Mouse (Mus musculus): ENCODE results near the gene Ift140.
A peak's percentile ranks its signal among the peaks of the same experiment; 100 is the strongest.

The Ift140 gene

GRCm38 (mm10) chr17:25077771-25078372 is 62.0 kb downstream of the Ift140 start:
- peak; percentile 90 for DNase-seq

GRCm38 (mm10) chr17:25080210-25080609 is 64.3 kb downstream of the Ift140 start:
- DNase-seq, result no peak

GRCm38 (mm10) chr17:25080960-25081381 is 65.1 kb downstream of the Ift140 start:
- DNase-seq, result peak; percentile 81

- DNase-seq, result peak; percentile 70
These were observed 66.4 kb downstream of the Ift140 start for GRCm38 (mm10) chr17:25082081-25082847.

GRCm38 (mm10) chr17:25082887-25083286 is 67.0 kb downstream of the Ift140 start:
- no peak for DNase-seq

- DNase-seq, result peak; percentile 74
These were observed 67.6 kb downstream of the Ift140 start, which contains the start of gene Tmem204 for GRCm38 (mm10) chr17:25083444-25083931. Gene Tmem204 (minus strand): TSS chr17:25083591.

- no peak for DNase-seq
These were observed 69.0 kb downstream of the Ift140 start for GRCm38 (mm10) chr17:25084835-25085385.

GRCm38 (mm10) chr17:25086724-25087123 is 70.8 kb downstream of the Ift140 start:
- no peak for DNase-seq

GRCm38 (mm10) chr17:25089158-25089557 is 73.3 kb downstream of the Ift140 start:
- no peak for DNase-seq

GRCm38 (mm10) chr17:25090450-25090849 is 74.6 kb downstream of the Ift140 start:
- DNase-seq, result no peak

GRCm38 (mm10) chr17:25096221-25096620 is 80.3 kb downstream of the Ift140 start:
- no peak for DNase-seq

GRCm38 (mm10) chr17:25100052-25100451 is 84.2 kb downstream of the Ift140 start:
- no peak for DNase-seq

- no peak for DNase-seq
These were observed 85.5 kb downstream of the Ift140 start for GRCm38 (mm10) chr17:25101338-25101737.

GRCm38 (mm10) chr17:25107786-25108185 is 91.9 kb downstream of the Ift140 start:
- DNase-seq, result no peak

GRCm38 (mm10) chr17:25109578-25109977 is 93.7 kb downstream of the Ift140 start:
- peak; percentile 55 for DNase-seq

GRCm38 (mm10) chr17:25110590-25110989 is 94.7 kb downstream of the Ift140 start:
- no peak for DNase-seq

GRCm38 (mm10) chr17:25111220-25111619 is 95.3 kb downstream of the Ift140 start:
- DNase-seq, result no peak

- DNase-seq, result peak; percentile 63
These were observed 96.0 kb downstream of the Ift140 start for GRCm38 (mm10) chr17:25111739-25112422.

GRCm38 (mm10) chr17:25112423-25112810 is 96.5 kb downstream of the Ift140 start:
- DNase-seq, result no peak

- DNase-seq, result no peak
These were observed 99.2 kb downstream of the Ift140 start for GRCm38 (mm10) chr17:25114908-25115645.

GRCm38 (mm10) chr17:25115664-25116432 is 100.0 kb downstream of the Ift140 start, which contains the start of gene Telo2:
Gene Telo2 (minus strand): TSS chr17:25115967.
- DNase-seq, result peak; percentile 96

GRCm38 (mm10) chr17:25117263-25117662 is 101.4 kb downstream of the Ift140 start:
- peak; percentile 14 for DNase-seq

Data from lung, postnatal 14 days (tissue).